Mouse (Mus musculus) small intestine, adult 2 months (tissue): Measurements from ENCODE around the gene Dedd2. TPM values are rescaled to one million over a fixed set of nuclear protein-coding genes. Genes with fewer than 3 reads are reported as not detected.
A peak's percentile ranks its signal among the peaks of the same experiment; 100 is the strongest.

Experiments used
- H3K27ac ChIP-seq: fragments of 200-500 bp; 2 replicates; pipeline ENCODE4 v1.5.1; 2012; ENCODE audit warnings: low read depth, low read length, control low read depth, inconsistent platforms; ENCODE audit not compliant: insufficient read depth
- H3K27me3 ChIP-seq: fragments of 200-500 bp; 2 replicates; pipeline ENCODE4 v1.6.1; 2012; ENCODE audit warnings: mild to moderate bottlenecking, moderate library complexity, low read length, inconsistent platforms; ENCODE audit not compliant: control insufficient read depth, insufficient read depth
- H3K36me3 ChIP-seq: fragments of 200-500 bp; 2 replicates; pipeline ENCODE4 v1.6.1; 2012; ENCODE audit warnings: mild to moderate bottlenecking, low read length, control low read depth, inconsistent platforms; ENCODE audit not compliant: control insufficient read depth, insufficient read depth
- H3K4me1 ChIP-seq: fragments of 200-500 bp; 2 replicates; pipeline ENCODE4 v1.6.1; 2012; ENCODE audit warnings: low read length, inconsistent platforms, mixed read lengths; ENCODE audit not compliant: control insufficient read depth, insufficient read depth, insufficient read length
- H3K4me3 ChIP-seq: fragments of 200-500 bp; 2 replicates; pipeline ENCODE4 v1.5.1; 2012; ENCODE audit warnings: low read depth, mild to moderate bottlenecking, control low read depth, inconsistent platforms, low read length, moderate library complexity
- CTCF ChIP-seq: fragments of 200-500 bp; IDR thresholded peaks from 2 replicates; pipeline ENCODE4 v1.5.1; 2012; ENCODE audit warnings: low read depth, mild to moderate bottlenecking, control low read depth, inconsistent platforms, low read length, moderate library complexity, mixed read lengths; ENCODE audit not compliant: insufficient replicate concordance, insufficient read length; ENCODE audit errors: extremely low read depth
- POLR2A ChIP-seq: fragments of 200-500 bp; IDR thresholded peaks from 2 replicates; pipeline ENCODE4 v1.6.1; 2012; ENCODE audit warnings: low read depth, mild to moderate bottlenecking, control low read depth, inconsistent platforms, low read length, moderate library complexity
- WGBS: fragments of 180-500 bp; shearing (Covaris S2); methylation state at CpG from one replicate; pipeline ENCODE4 v1.1.7; 2018; 5-methylcytosine and 5-hydroxymethylcytosine counted together
- polyA plus RNA-seq: library from polyadenylated mRNA; depleted of rRNA; stranded (reverse); fragments of >200 nt; gene quantifications from 2 replicates; pipeline ENCODE4 v1.2.3, GENCODE M21; 2012

The Dedd2 gene
- polyA plus RNA-seq, 1 experiment, result 135 TPM

- Histone ChIP-seq H3K27me3 (no peaks in the 10 kb centered on the region), H3K36me3 (peaks cover 16% of the 10 kb centered on the region), H3K27ac (peak overlapping the region; percentile 89), H3K4me3 (peak overlapping the region; percentile 84), H3K4me1 (peaks cover 11% of the 10 kb centered on the region)
- under 1% methylated on average over 16 of the region's 16 CpGs for WGBS
- TF ChIP-seq POLR2A (no peak), CTCF (peak; percentile 10; the same call in 1 of the 2 replicates)
Observed at GRCm38 (mm10) chr7:25219416-25219750, 1.0 kb downstream of the Dedd2 start.

GRCm38 (mm10) chr7:25218705-25219415 is 1.6 kb downstream of the Dedd2 start:
- Histone ChIP-seq H3K27ac (peak overlapping the region; percentile 89), H3K4me3 (peak overlapping the region; percentile 84), H3K36me3 (peaks cover 13% of the 10 kb centered on the region), H3K4me1 (peaks cover 11% of the 10 kb centered on the region), H3K27me3 (no peaks in the 10 kb centered on the region)
- 1% methylated on average over 53 of the region's 53 CpGs for WGBS
- TF ChIP-seq POLR2A (no peak), CTCF (no peak)

- WGBS, result 22% methylated on average over 12 of the region's 12 CpGs
- Histone ChIP-seq H3K4me3 (peak overlapping the region; percentile 45), H3K36me3 (peaks cover 17% of the 10 kb centered on the region), H3K27ac (peak overlapping the region; percentile 89), H3K4me1 (peaks cover 11% of the 10 kb centered on the region), H3K27me3 (no peaks in the 10 kb centered on the region)
- TF ChIP-seq CTCF, result no peak
- no peak for TF ChIP-seq POLR2A
Observed at GRCm38 (mm10) chr7:25217653-25218395, 2.6 kb downstream of the Dedd2 start.

- WGBS, result 94% methylated on average over 2 of the region's 2 CpGs
- Histone ChIP-seq H3K36me3 (peaks cover 44% of the 10 kb centered on the region), H3K27ac (peak overlapping the region; percentile 17), H3K4me1 (peaks cover 14% of the 10 kb centered on the region), H3K27me3 (no peaks in the 10 kb centered on the region), H3K4me3 (no peak overlapping the region)
- TF ChIP-seq POLR2A, result no peak
- TF ChIP-seq CTCF, result no peak
Observed at GRCm38 (mm10) chr7:25214172-25214571, 6.2 kb downstream of the Dedd2 start.

- 47% methylated on average over 3 of the region's 3 CpGs for WGBS
- Histone ChIP-seq H3K4me1 (peaks cover 21% of the 10 kb centered on the region), H3K27ac (no peak overlapping the region), H3K36me3 (peaks cover 50% of the 10 kb centered on the region), H3K27me3 (no peaks in the 10 kb centered on the region), H3K4me3 (no peak overlapping the region)
- TF ChIP-seq POLR2A, result no peak
- TF ChIP-seq CTCF, result no peak
Observed at GRCm38 (mm10) chr7:25213099-25213498, 7.3 kb downstream of the Dedd2 start.

GRCm38 (mm10) chr7:25210482-25210881 is 9.9 kb downstream of the Dedd2 start:
- 89% methylated on average over 4 of the region's 4 CpGs for WGBS
- no peaks in the 10 kb centered on the region for H3K27me3 ChIP-seq
- H3K4me3 ChIP-seq, result no peak overlapping the region
- TF ChIP-seq POLR2A (no peak), CTCF (no peak)
- peaks cover 41% of the 10 kb centered on the region for H3K4me1 ChIP-seq
- peaks cover 61% of the 10 kb centered on the region for H3K36me3 ChIP-seq
- 0 out of 2 replicates have a peak overlapping the region, but pooled peaks have one; percentile 91 for H3K27ac ChIP-seq

GRCm38 (mm10) chr7:25209161-25209622 is 11.2 kb downstream of the Dedd2 start:
- Histone ChIP-seq H3K27ac (peak overlapping the region; percentile 91), H3K36me3 (peaks cover 58% of the 10 kb centered on the region), H3K27me3 (no peaks in the 10 kb centered on the region), H3K4me1 (peaks cover 48% of the 10 kb centered on the region), H3K4me3 (peak overlapping the region; percentile 40)
- TF ChIP-seq POLR2A (no peak), CTCF (no peak)
- 32% methylated on average over 3 of the region's 3 CpGs for WGBS
